Comparison of ENCODE assay signal across 8 mouse cellular contexts in genomic region chr4:58400861-58401341, GRCm38 (mm10).
DNase-seq lines count a peak whose midpoint lies in the region; ATAC-seq lines count a peak whose summit lies in the region.

No protein-coding gene starts in this region.

- ATAC-seq in CD4-positive, CD25-positive, alpha-beta regulatory T cell, adult 4 months, result no peak

- peak; percentile 25 for DNase-seq in adrenal gland, adult 2 months
- no peak for DNase-seq in adrenal gland, adult 18-20 months (ENCODE audit: low spot score in 2 of 2)
- DNase-seq in urinary bladder, postnatal 14 days (ENCODE audit: low spot score), result peak; percentile 68
- DNase-seq in urinary bladder, adult 2 months (ENCODE audit: low spot score), result no peak
- DNase-seq in layer of hippocampus, postnatal 25 days (ENCODE audit: extremely low spot score in 1 of 2, low spot score in 1 of 2), result peak; percentile 59 to 63
- DNase-seq in right cerebral cortex, adult 2 months (ENCODE audit: low spot score in 2 of 2), result peak; percentile 77 to 84
- DNase-seq in retina, embryonic 14.5 days (ENCODE audit: low spot score), result no peak

Comparison
In these comparisons a context has a peak if more than half of its experiments do, and no peak if none do; other contexts are left out.
1. DNase-seq: peak in adrenal gland, adult 2 months (single experiment), urinary bladder, postnatal 14 days (single experiment), layer of hippocampus, postnatal 25 days (2 of 2) and right cerebral cortex, adult 2 months (2 of 2); none in adrenal gland, adult 18-20 months (0 of 2), urinary bladder, adult 2 months (single experiment) and retina, embryonic 14.5 days (single experiment).